Mouse (Mus musculus) olfactory bulb, adult 2 months (tissue): ENCODE measurements around the gene Ppp1r3g.

Experiments used
- CTCF ChIP-seq: fragments of 200-500 bp; IDR thresholded peaks from 2 replicates; pipeline ENCODE4 v1.5.1; 2012; ENCODE audit warnings: low read depth, mild to moderate bottlenecking, low read length, moderate library complexity; ENCODE audit not compliant: insufficient read depth
- POLR2A ChIP-seq: fragments of 200-500 bp; IDR thresholded peaks from 2 replicates; pipeline ENCODE4 v1.6.1; 2012; ENCODE audit warnings: mild to moderate bottlenecking, low read depth, low read length, moderate library complexity; ENCODE audit not compliant: insufficient read depth

DNA sequence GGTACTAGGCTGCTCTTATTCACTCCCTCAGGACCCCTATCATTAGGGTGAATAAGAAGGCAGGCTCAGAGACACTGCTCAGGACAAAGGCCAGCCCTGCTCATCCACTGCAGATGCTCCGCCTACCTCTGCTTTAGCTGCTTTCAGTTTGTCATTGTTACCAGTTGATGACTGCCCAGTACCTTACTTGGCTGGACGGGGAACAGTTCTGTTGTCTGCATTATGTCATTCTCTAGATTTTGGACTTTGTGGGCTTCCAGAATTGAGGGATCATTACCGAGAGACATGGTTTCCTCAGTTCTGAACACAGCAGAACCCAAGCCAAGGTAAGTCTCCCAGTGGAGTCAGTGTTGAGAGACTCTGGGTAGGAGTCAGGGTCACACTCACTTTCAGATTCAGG lies 36.6 kb downstream of the Ppp1r3g start:
- TF ChIP-seq CTCF (no peak), POLR2A (no peak)
